Mouse (Mus musculus): ENCODE results near the gene Chil1. TPM values are rescaled to one million over a fixed set of nuclear protein-coding genes. Genes with fewer than 3 reads are reported as not detected.

Gene Chil1
- polyA plus RNA-seq, 1 experiment from 2014 or later: 0.57 TPM

GRCm38 (mm10) chr1:134219608-134220007 lies 37.6 kb downstream of the Chil1 start:
- Histone ChIP-seq H3K4me2 (ENCODE audit: low read depth, low read length) (no peak overlapping the region), H3K36me3 (ENCODE audit: control insufficient read depth, insufficient read depth, low read length) (no peaks in the 10 kb centered on the region), H3K9me3 (ENCODE audit: control insufficient read depth, low read length) (no peaks in the 10 kb centered on the region), H3K4me3 (ENCODE audit: low read length) (no peak overlapping the region), H3K27me3 (replicated peaks; ENCODE audit: control insufficient read depth, insufficient read depth, low read length) (no peaks in the 10 kb centered on the region), H3K9ac (ENCODE audit: low read depth, low read length) (no peak overlapping the region), H3K27ac (ENCODE audit: low read length) (no peak overlapping the region), H3K4me1 (ENCODE audit: control insufficient read depth, insufficient read depth, low read length) (peaks cover 16% of the 10 kb centered on the region)
- WGBS: 88% methylated on average over 5 of the region's 5 CpGs
- no peak for ATAC-seq

GRCm38 (mm10) chr1:134221172-134221571 lies 39.2 kb downstream of the Chil1 start:
- H3K4me3 ChIP-seq (ENCODE audit: low read length): no peak overlapping the region

DNA sequence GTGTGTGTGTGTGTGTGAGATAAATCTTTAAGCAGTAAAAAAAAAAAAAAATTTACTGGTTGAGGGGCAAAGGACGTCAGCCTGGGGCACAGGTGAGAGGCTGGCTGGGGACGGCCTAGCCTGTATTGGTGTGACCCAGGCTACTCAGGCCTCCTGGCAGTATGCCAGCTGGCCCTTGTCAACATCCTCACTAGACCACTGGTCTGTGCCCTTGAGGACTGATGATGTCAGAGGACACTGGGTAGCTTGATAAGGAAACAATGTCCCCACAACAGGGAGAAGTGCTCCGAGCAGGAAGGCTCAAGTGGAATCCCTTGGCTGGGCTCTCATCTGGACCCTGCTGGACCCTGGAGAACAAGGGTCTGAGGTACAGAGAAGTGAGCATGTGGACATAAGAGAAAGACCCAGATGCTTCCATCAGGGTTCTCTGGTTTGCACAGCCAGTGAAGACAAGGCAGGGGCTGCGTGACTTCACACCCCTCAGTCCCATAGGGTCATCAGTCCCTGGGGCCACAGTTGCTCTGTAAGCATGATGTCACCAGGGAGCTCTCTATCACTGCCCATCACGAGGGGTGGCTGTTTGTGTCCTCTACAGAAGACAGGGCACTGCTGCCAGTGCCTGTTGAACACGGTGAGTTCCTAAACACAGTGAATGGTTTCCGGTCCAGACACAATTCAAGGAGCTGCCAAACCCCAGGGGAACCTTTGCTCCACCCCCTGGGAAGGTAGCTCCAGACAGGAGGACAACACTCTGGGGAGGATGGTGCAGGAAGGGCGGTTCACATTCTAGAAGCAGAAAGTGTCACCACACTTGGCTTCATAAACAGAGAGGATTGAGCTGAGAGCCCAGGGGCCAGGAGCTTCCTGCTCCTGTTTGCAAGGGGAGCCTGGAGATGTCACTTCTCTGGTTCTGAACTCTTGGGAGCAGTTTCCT lies 40.4 kb downstream of the Chil1 start:
- Histone ChIP-seq H3K27me3 (replicated peaks; ENCODE audit: control insufficient read depth, insufficient read depth, low read length) (no peaks in the 10 kb centered on the region), H3K27ac (ENCODE audit: low read length) (no peak overlapping the region), H3K36me3 (ENCODE audit: control insufficient read depth, insufficient read depth, low read length) (no peaks in the 10 kb centered on the region), H3K4me2 (ENCODE audit: low read depth, low read length) (no peak overlapping the region), H3K9ac (ENCODE audit: low read depth, low read length) (no peak overlapping the region), H3K4me3 (ENCODE audit: low read length) (no peak overlapping the region), H3K9me3 (ENCODE audit: control insufficient read depth, low read length) (no peaks in the 10 kb centered on the region), H3K4me1 (ENCODE audit: control insufficient read depth, insufficient read depth, low read length) (peaks cover 11% of the 10 kb centered on the region)
- 50% methylated on average over 8 of the region's 8 CpGs for WGBS
- peak; percentile 24; the same call in 1 of the 2 replicates for ATAC-seq

More at GRCm38 (mm10) chr1:134221172-134221571, 39.2 kb downstream of the Chil1 start:
- Histone ChIP-seq H3K4me1 (ENCODE audit: control insufficient read depth, insufficient read depth, low read length) (peaks cover 9% of the 10 kb centered on the region), H3K4me2 (ENCODE audit: low read depth, low read length) (no peak overlapping the region), H3K9me3 (ENCODE audit: control insufficient read depth, low read length) (no peaks in the 10 kb centered on the region), H3K27ac (ENCODE audit: low read length) (no peak overlapping the region), H3K36me3 (ENCODE audit: control insufficient read depth, insufficient read depth, low read length) (no peaks in the 10 kb centered on the region), H3K27me3 (replicated peaks; ENCODE audit: control insufficient read depth, insufficient read depth, low read length) (no peaks in the 10 kb centered on the region), H3K9ac (ENCODE audit: low read depth, low read length) (no peak overlapping the region)
- ATAC-seq: no peak
- WGBS: 74% methylated on average over 1 of the region's 1 CpGs

DNA sequence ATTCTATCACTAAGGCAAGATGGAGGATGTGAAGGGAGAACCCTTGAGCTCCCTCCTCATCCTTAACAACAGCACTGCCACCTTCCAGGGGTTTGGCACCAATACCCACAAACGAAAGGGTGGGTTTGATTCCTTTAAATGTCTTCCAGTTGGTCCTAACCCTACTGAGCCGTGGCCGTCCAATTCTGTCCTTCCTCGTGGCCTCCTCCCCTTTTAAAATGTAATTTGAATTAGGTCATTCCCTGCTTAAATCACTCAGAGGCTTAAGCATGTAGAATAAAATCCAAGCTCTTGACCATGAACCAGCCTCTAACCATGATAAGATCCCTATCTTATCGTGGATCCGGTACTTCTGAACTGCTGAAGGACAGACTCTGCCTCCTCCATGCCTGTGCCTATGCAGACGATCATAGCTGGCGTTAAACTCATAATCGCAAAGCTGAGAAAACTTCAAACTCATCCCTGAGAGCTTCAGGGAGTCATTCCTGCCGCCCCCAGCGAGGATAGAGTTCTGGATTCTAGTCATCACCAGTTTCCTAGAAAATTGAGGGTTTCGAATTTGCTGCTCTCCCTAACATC lies 42.8 kb downstream of the Chil1 start:
- Histone ChIP-seq H3K9ac (ENCODE audit: low read depth, low read length) (no peak overlapping the region), H3K27me3 (replicated peaks; ENCODE audit: control insufficient read depth, insufficient read depth, low read length) (no peaks in the 10 kb centered on the region), H3K4me2 (ENCODE audit: low read depth, low read length) (no peak overlapping the region), H3K36me3 (ENCODE audit: control insufficient read depth, insufficient read depth, low read length) (no peaks in the 10 kb centered on the region), H3K4me3 (ENCODE audit: low read length) (no peak overlapping the region), H3K27ac (ENCODE audit: low read length) (no peak overlapping the region), H3K9me3 (ENCODE audit: control insufficient read depth, low read length) (no peaks in the 10 kb centered on the region), H3K4me1 (ENCODE audit: control insufficient read depth, insufficient read depth, low read length) (peaks cover 11% of the 10 kb centered on the region)
- ATAC-seq: no peak
- WGBS: 84% methylated on average over 12 of the region's 12 CpGs

DNA sequence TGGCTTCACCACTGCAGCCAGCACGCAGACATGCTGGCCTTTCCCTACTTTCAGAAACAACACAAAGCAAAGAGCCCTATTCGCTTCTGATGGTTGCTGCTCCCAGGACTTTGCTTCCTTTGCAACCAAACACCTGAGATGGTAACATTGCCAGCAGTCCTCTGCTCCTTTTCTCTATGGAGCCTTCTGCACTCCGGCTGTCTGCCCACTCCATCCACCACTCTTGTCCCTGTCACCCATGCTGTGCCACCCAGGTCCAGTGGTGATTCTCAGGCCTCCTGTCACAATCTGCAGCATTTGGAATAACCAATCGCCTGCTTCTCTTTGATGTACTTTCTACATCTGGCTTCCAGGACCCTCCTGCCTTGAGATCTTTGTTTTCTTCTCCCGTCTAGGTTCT lies 43.4 kb downstream of the Chil1 start:
- H3K9me3 ChIP-seq (ENCODE audit: control insufficient read depth, low read length): no peaks in the 10 kb centered on the region
- H3K4me3 ChIP-seq (ENCODE audit: low read length): no peak overlapping the region
- no peaks in the 10 kb centered on the region for H3K27me3 ChIP-seq (replicated peaks; ENCODE audit: control insufficient read depth, insufficient read depth, low read length)
- H3K27ac ChIP-seq (ENCODE audit: low read length): no peak overlapping the region
- H3K4me2 ChIP-seq (ENCODE audit: low read depth, low read length): no peak overlapping the region
- H3K36me3 ChIP-seq (ENCODE audit: control insufficient read depth, insufficient read depth, low read length): no peaks in the 10 kb centered on the region
- no peak overlapping the region for H3K9ac ChIP-seq (ENCODE audit: low read depth, low read length)
- no peak for ATAC-seq
- 93% methylated on average over 5 of the region's 5 CpGs for WGBS
- H3K4me1 ChIP-seq (ENCODE audit: control insufficient read depth, insufficient read depth, low read length): peaks cover 11% of the 10 kb centered on the region

DNA sequence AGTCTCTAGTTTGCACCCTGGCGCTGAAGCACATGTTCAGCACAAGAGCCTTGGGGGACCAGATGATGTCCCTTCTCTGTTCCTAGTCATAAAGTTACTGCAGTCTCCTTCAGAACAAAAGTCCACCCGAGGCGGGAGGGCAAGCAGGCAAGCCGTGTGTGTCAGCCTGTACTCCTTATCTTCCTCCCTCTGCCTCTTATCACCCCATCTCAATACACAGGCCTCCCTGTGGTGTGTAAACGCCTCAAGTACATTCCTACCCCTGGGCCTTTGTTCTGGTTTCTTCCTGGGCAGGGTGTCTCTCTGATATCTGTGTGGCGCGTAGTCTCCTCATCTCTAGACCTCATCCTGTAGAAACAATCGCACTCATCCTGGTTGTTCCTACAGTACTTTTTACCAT lies 44.8 kb downstream of the Chil1 start:
- Histone ChIP-seq H3K4me2 (ENCODE audit: low read depth, low read length) (no peak overlapping the region), H3K27ac (ENCODE audit: low read length) (no peak overlapping the region), H3K4me3 (ENCODE audit: low read length) (no peak overlapping the region), H3K9me3 (ENCODE audit: control insufficient read depth, low read length) (no peaks in the 10 kb centered on the region), H3K36me3 (ENCODE audit: control insufficient read depth, insufficient read depth, low read length) (no peaks in the 10 kb centered on the region), H3K4me1 (ENCODE audit: control insufficient read depth, insufficient read depth, low read length) (peaks cover 11% of the 10 kb centered on the region), H3K27me3 (replicated peaks; ENCODE audit: control insufficient read depth, insufficient read depth, low read length) (no peaks in the 10 kb centered on the region), H3K9ac (ENCODE audit: low read depth, low read length) (no peak overlapping the region)
- ATAC-seq: peak; percentile 82
- 60% methylated on average over 8 of the region's 8 CpGs for WGBS

DNA sequence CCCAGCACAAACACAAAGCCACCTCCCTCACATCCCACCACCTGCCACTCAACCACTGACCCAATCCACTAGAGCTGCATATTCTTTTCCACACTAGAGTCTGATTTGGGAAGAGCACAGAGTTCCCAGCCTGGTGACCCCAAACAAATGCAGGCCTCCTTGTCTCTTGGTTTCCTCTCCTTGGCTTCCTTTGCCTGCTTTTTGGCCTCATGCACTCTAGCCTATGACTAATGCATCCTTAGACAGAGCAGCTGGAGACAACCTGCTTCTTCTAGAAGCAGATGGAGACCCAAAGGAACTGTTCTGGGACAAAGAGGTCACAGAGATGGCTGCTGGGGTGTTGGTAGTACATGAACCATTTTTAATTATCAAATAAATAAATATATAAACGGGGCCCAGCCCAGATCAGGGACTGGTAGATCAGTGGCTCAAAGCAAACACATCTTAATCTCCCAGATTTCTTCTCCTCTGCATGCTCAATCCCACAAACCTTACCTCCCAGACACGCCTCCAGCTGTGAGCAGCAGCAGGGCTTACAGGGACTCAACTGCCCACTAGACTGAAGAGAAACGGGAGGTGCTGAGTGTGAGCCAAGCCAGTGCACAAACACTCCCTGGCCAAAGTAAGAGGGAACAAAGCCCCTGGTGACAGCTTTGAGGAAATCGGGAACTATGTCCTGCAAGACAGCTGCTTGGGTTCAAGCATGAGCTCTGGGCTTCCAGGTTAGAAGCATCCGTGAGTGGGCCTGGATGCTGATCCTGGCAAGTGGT lies 48.0 kb downstream of the Chil1 start:
- Histone ChIP-seq H3K9ac (ENCODE audit: low read depth, low read length) (no peak overlapping the region), H3K4me3 (ENCODE audit: low read length) (no peak overlapping the region), H3K36me3 (ENCODE audit: control insufficient read depth, insufficient read depth, low read length) (no peaks in the 10 kb centered on the region), H3K27ac (ENCODE audit: low read length) (no peak overlapping the region), H3K27me3 (replicated peaks; ENCODE audit: control insufficient read depth, insufficient read depth, low read length) (peaks cover 17% of the 10 kb centered on the region), H3K4me1 (ENCODE audit: control insufficient read depth, insufficient read depth, low read length) (peaks cover 15% of the 10 kb centered on the region), H3K4me2 (ENCODE audit: low read depth, low read length) (no peak overlapping the region), H3K9me3 (ENCODE audit: control insufficient read depth, low read length) (no peaks in the 10 kb centered on the region)
- ATAC-seq: no peak
- WGBS: 65% methylated on average over 5 of the region's 5 CpGs

- whole genome bisulfite sequencing: 83% methylated on average over 10 of the region's 10 CpGs
- Histone ChIP-seq H3K36me3 (ENCODE audit: control insufficient read depth, insufficient read depth, low read length) (no peaks in the 10 kb centered on the region), H3K9ac (ENCODE audit: low read depth, low read length) (no peak overlapping the region), H3K27ac (ENCODE audit: low read length) (no peak overlapping the region), H3K4me3 (ENCODE audit: low read length) (no peak overlapping the region), H3K4me1 (ENCODE audit: control insufficient read depth, insufficient read depth, low read length) (peaks cover 19% of the 10 kb centered on the region), H3K9me3 (ENCODE audit: control insufficient read depth, low read length) (no peaks in the 10 kb centered on the region), H3K4me2 (ENCODE audit: low read depth, low read length) (no peak overlapping the region), H3K27me3 (replicated peaks; ENCODE audit: control insufficient read depth, insufficient read depth, low read length) (peaks cover 24% of the 10 kb centered on the region)
- ATAC-seq: no peak
Observed at GRCm38 (mm10) chr1:134230638-134231228, 48.8 kb downstream of the Chil1 start.

DNA sequence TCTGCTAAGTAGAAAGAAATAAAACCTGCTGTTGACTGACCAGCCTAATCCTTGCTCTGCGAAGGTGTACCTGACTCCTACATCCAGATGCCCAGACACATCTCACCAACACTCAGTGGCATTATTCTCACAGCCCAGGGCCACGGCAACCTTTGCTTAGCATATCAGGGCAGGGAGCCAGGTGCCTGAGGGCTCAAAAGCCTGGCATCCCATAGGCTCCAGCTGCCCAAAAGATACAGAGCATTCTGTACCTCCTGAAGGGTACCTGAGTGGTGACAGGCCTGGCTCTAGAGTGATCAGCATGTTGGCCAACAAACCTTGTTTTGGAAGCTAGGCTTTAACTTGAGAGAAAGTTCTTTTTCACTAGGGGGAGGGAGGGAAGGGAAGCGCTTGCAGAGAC lies 49.3 kb downstream of the Chil1 start:
- Histone ChIP-seq H3K36me3 (ENCODE audit: control insufficient read depth, insufficient read depth, low read length) (no peaks in the 10 kb centered on the region), H3K4me1 (ENCODE audit: control insufficient read depth, insufficient read depth, low read length) (peaks cover 19% of the 10 kb centered on the region), H3K27ac (ENCODE audit: low read length) (no peak overlapping the region), H3K9me3 (ENCODE audit: control insufficient read depth, low read length) (no peaks in the 10 kb centered on the region), H3K9ac (ENCODE audit: low read depth, low read length) (no peak overlapping the region), H3K27me3 (replicated peaks; ENCODE audit: control insufficient read depth, insufficient read depth, low read length) (peaks cover 24% of the 10 kb centered on the region), H3K4me3 (ENCODE audit: low read length) (no peak overlapping the region), H3K4me2 (ENCODE audit: low read depth, low read length) (no peak overlapping the region)
- no peak for ATAC-seq
- WGBS: 86% methylated on average over 3 of the region's 3 CpGs

All from intestine, embryonic 16.5 days (tissue).